8 mouse cellular contexts compared by ENCODE assay signal in genomic region chr12:80769697-80770096, GRCm38 (mm10). TPM values are rescaled to one million over a fixed set of nuclear protein-coding genes. Genes with fewer than 3 reads are reported as not detected.
DNase-seq lines count a peak whose midpoint lies in the region; ATAC-seq and TF ChIP-seq lines count a peak whose summit lies in the region.

No protein-coding gene starts in this region.

- H3K9ac ChIP-seq in CH12.LX (ENCODE audit: insufficient read depth, low read depth), result no peak overlapping the region
- H3K9ac ChIP-seq in neural tube, embryonic 15.5 days (replicated peaks), result no peak overlapping the region

- in situ Hi-C loops in CH12.LX (cut with MboI; ENCODE audit: low pct_ligation_motif_present, low pct_unique_long_range_greater_than_20kb, low sequenced_read_pairs), result loop anchor here (5.0 kb wide), 1 partner anchor 128 kb away; no protein-coding TSS in a partner anchor

- H3K79me2 ChIP-seq in CH12.LX (replicated peaks; ENCODE audit: control insufficient read depth, extremely low read depth, insufficient read depth, poor library complexity, severe bottlenecking), result no peaks in the 10 kb centered on the region

- H3K4me1 ChIP-seq in CH12.LX (ENCODE audit: control insufficient read depth in 1 of 2, insufficient read depth in 2 of 2), result no peaks in the 10 kb centered on the region
- H3K4me1 ChIP-seq in lung, adult 2 months (ENCODE audit: control insufficient read depth, insufficient read depth, low read length), result no peaks in the 10 kb centered on the region
- no peaks in the 10 kb centered on the region for H3K4me1 ChIP-seq in neural tube, embryonic 15.5 days

- H3K4me3 ChIP-seq in CH12.LX (replicated peaks in 1 of 3; ENCODE audit: low read depth in 2 of 3, low read length in 2 of 3, poor library complexity in 1 of 3), result no peak overlapping the region
- H3K4me3 ChIP-seq in lung, adult 2 months (replicated peaks; ENCODE audit: extremely low read depth, low read depth, low read length), result no peak overlapping the region
- no peak overlapping the region for H3K4me3 ChIP-seq in neural tube, embryonic 15.5 days (replicated peaks)

- TF ChIP-seq RAD21 in CH12.LX (IDR thresholded peaks at IDR 0.05; ENCODE audit: low read depth, low read length), result peak; percentile 90

- ATAC-seq in erythroblast, adult 5-6 weeks (replicated peaks; ENCODE audit: low FRiP score, poor library complexity, severe bottlenecking), result peak; percentile 92
- peak; percentile 76 for ATAC-seq in neural tube, embryonic 15.5 days (ENCODE audit: low FRiP score)

- no peaks in the 10 kb centered on the region for H3K36me3 ChIP-seq in CH12.LX (replicated peaks in 1 of 2; ENCODE audit: control insufficient read depth in 1 of 2, insufficient read depth in 1 of 2, low read length in 1 of 2)
- no peaks in the 10 kb centered on the region for H3K36me3 ChIP-seq in neural tube, embryonic 15.5 days

- TF ChIP-seq POLR2A in CH12.LX (IDR thresholded peaks at IDR 0.05; ENCODE audit: low read depth, low read length), result no peak
- TF ChIP-seq POLR2A in brain, embryonic 14.5 days (IDR thresholded peaks at IDR 0.05; ENCODE audit: borderline replicate concordance, extremely low read depth, insufficient read depth, insufficient read length, poor library complexity, severe bottlenecking), result no peak
- no peak for TF ChIP-seq POLR2A in lung, adult 2 months (IDR thresholded peaks at IDR 0.05; ENCODE audit: borderline replicate concordance, extremely low read depth, low read depth, low read length)

- TF ChIP-seq CTCF in CH12.LX (conservative IDR thresholded peaks at IDR 0.05 in 1 of 2, IDR thresholded peaks at IDR 0.05 in 1 of 2; ENCODE audit: low read depth in 2 of 2, low read length in 2 of 2), result peak; percentile 90 to 95
- peak; percentile 98 for TF ChIP-seq CTCF in brain, embryonic 14.5 days (IDR thresholded peaks at IDR 0.05; ENCODE audit: borderline replicate concordance, extremely low read depth, insufficient read depth, insufficient read length)
- peak; percentile 99 for TF ChIP-seq CTCF in lung, adult 2 months (IDR thresholded peaks at IDR 0.05; ENCODE audit: insufficient read depth, low read length)

- DNase-seq in CH12.LX (ENCODE audit: extremely low read depth), result peak; percentile 67
- DNase-seq in brain, embryonic 14.5 days (ENCODE audit: low read depth), result peak; percentile 91
- DNase-seq in heart, postnatal 14 days, result peak; percentile 78 to 86
- DNase-seq in kidney, postnatal 36 days, result peak; percentile 79 to 90
- DNase-seq in lung, adult 2 months, result peak; percentile 78
- DNase-seq in thymus, postnatal 0 days (ENCODE audit: low spot score), result peak; percentile 73

- no peak overlapping the region for H3K4me2 ChIP-seq in CH12.LX (ENCODE audit: insufficient read depth, low read depth, poor library complexity, severe bottlenecking)
- peak overlapping the region; percentile 46 for H3K4me2 ChIP-seq in neural tube, embryonic 15.5 days

- dilution Hi-C loops in CH12.LX (cut with MboI; ENCODE audit: extremely low pct_ligation_motif_present, extremely low pct_unique_long_range_greater_than_20kb, low sequenced_read_pairs), result no loop called here

- intact Hi-C loops in heart, postnatal 14 days (cut with DNase I), result loop anchor here (1.0 to 2.0 kb wide), 2 partner anchors 13 to 126 kb away; no protein-coding TSS in a partner anchor

- no peak overlapping the region for H3K27ac ChIP-seq in CH12.LX (ENCODE audit: insufficient read depth, low read depth)
- H3K27ac ChIP-seq in neural tube, embryonic 15.5 days (replicated peaks), result no peak overlapping the region

- no peak for TF ChIP-seq EP300 in CH12.LX (IDR thresholded peaks at IDR 0.05; ENCODE audit: low read length)

- no peaks in the 10 kb centered on the region for H3K9me3 ChIP-seq in CH12.LX (replicated peaks; ENCODE audit: low read length)
- no peaks in the 10 kb centered on the region for H3K9me3 ChIP-seq in neural tube, embryonic 15.5 days (replicated peaks)

- H3K27me3 ChIP-seq in CH12.LX (replicated peaks), result peaks cover 2% of the 10 kb centered on the region
- no peaks in the 10 kb centered on the region for H3K27me3 ChIP-seq in neural tube, embryonic 15.5 days (replicated peaks)

- 17% methylated on average over 11 of the region's 11 CpGs for WGBS in lung, adult 2 months
- 19% methylated on average over 11 of the region's 11 CpGs for WGBS in neural tube, embryonic 15.5 days

TF ChIP-seq in CH12.LX, 34 proteins besides CTCF, POLR2A, EP300 and RAD21:
- TF ChIP-seq SMC3 (IDR thresholded peaks at IDR 0.05; ENCODE audit: low read depth, low read length), result peak; percentile 98
- TF ChIP-seq TBP (conservative IDR thresholded peaks at IDR 0.05; ENCODE audit: low read depth, low read length), result no peak
- peak; percentile 68 for TF ChIP-seq ZC3H11A (IDR thresholded peaks at IDR 0.05; ENCODE audit: low read depth, low read length)
- no peak for TF ChIP-seq ZKSCAN1 (IDR thresholded peaks at IDR 0.05; ENCODE audit: borderline replicate concordance, low read depth, low read length)
- TF ChIP-seq SIN3A (IDR thresholded peaks at IDR 0.05; ENCODE audit: low read length), result no peak
- no peak for TF ChIP-seq POLR2AphosphoS2 (IDR thresholded peaks at IDR 0.05; ENCODE audit: low read depth, low read length)
- no peak for TF ChIP-seq USF1 (IDR thresholded peaks at IDR 0.05; ENCODE audit: low read depth, low read length)
- no peak for TF ChIP-seq MEF2A (IDR thresholded peaks at IDR 0.05; ENCODE audit: borderline replicate concordance, low read depth, low read length)
- TF ChIP-seq HCFC1 (IDR thresholded peaks at IDR 0.05; ENCODE audit: low read depth, low read length), result no peak
- no peak for TF ChIP-seq MAX (IDR thresholded peaks at IDR 0.05; ENCODE audit: low read length)
- no peak for TF ChIP-seq JUN (IDR thresholded peaks at IDR 0.05; ENCODE audit: insufficient read depth, low read depth, low read length)
- no peak for TF ChIP-seq BHLHE40 (IDR thresholded peaks at IDR 0.05; ENCODE audit: low read depth, low read length)

RNA-seq across cellular contexts. Expression of gene Ccdc177, which starts 9.2 kb away (rescaled TPM):
- total RNA-seq in CH12.LX (2012; rRNA removed) (not detected in 2 replicates), CH12.LX (2014; rRNA removed) (not detected in 2 replicates)
- not detected in 2 replicates for polyA plus RNA-seq in CH12.LX (2012; ENCODE audit: insufficient read length, low read depth)
- 13.0 and 15.3 TPM in 2 replicates for polyA plus RNA-seq in brain, embryonic 14.5 days (2012; rRNA removed)
- total RNA-seq in erythroblast, adult 5-6 weeks (2015; ENCODE audit: low replicate concordance), result not detected in 2 replicates
- total RNA-seq in erythroblast, adult 5-6 weeks (2017; ENCODE audit: low replicate concordance), result not detected in 2 replicates
- under 1 TPM in 1 of 2 experiments, not detected in 1; 0.07 TPM for total RNA-seq in heart, postnatal 14 days (2021)
- polyA plus RNA-seq in lung, adult 2 months (2012; rRNA removed), result not detected in 2 replicates
- 1.5 and 2.1 TPM in 2 replicates for polyA plus RNA-seq in neural tube, embryonic 15.5 days (2015; fragmentation: Nextera tagmentation; extraction: Ambion mirVana)
- polyA plus RNA-seq in thymus, postnatal 0 days (2015; fragmentation: Nextera tagmentation; extraction: Ambion mirVana), result 0.03 TPM in 1 of 2 replicates, not detected in the other

RNA-seq across cellular contexts. Expression of gene Susd6, which starts 20.6 kb away (rescaled TPM):
- total RNA-seq in CH12.LX (2012; rRNA removed), result 6.4 and 8.7 TPM in 2 replicates
- 5.6 and 7.8 TPM in 2 replicates for total RNA-seq in CH12.LX (2014; rRNA removed)
- 9.5 and 11.0 TPM in 2 replicates for polyA plus RNA-seq in CH12.LX (2012; ENCODE audit: insufficient read length, low read depth)
- polyA plus RNA-seq in brain, embryonic 14.5 days (2012; rRNA removed), result 21.7 and 23.2 TPM in 2 replicates
- total RNA-seq in erythroblast, adult 5-6 weeks (2015; ENCODE audit: low replicate concordance), result 16.3 and 16.7 TPM in 2 replicates
- total RNA-seq in erythroblast, adult 5-6 weeks (2017; ENCODE audit: low replicate concordance), result 32.7 and 36.2 TPM in 2 replicates
- 10 to 100 TPM; 63.4 to 66.2 TPM for total RNA-seq in heart, postnatal 14 days (2021)
- polyA plus RNA-seq in lung, adult 2 months (2012; rRNA removed), result 83.3 and 102 TPM in 2 replicates
- 9.1 and 11.9 TPM in 2 replicates for polyA plus RNA-seq in neural tube, embryonic 15.5 days (2015; fragmentation: Nextera tagmentation; extraction: Ambion mirVana)
- 21.0 and 21.1 TPM in 2 replicates for polyA plus RNA-seq in thymus, postnatal 0 days (2015; fragmentation: Nextera tagmentation; extraction: Ambion mirVana)
